Mouse (Mus musculus): ENCODE measurements around the gene Mmgt2. TPM values are rescaled to one million over a fixed set of nuclear protein-coding genes. Genes with fewer than 3 reads are reported as not detected.

Gene Mmgt2
- polyA plus RNA-seq (2015; fragmentation: Nextera tagmentation; extraction: Ambion mirVana): 57.0 and 61.9 TPM in 2 replicates

GRCm38 (mm10) chr11:62648591-62649391 lies at the start of gene Mmgt2:
Mmgt2 (plus strand) TSS chr11:62648664.
- no peaks in the 10 kb centered on the region for H3K27me3 ChIP-seq
- ATAC-seq (ENCODE audit: insufficient number of reproducible peaks, low FRiP score, low TSS enrichment, low read depth): peak; percentile 84
- H3K4me3 ChIP-seq: peak within 1 kb of the TSS; percentile 77
- H3K27ac ChIP-seq: peak within 1 kb of the TSS; percentile 83
- H3K4me1 ChIP-seq: peaks cover 52% of the 10 kb centered on the region
- peak within 1 kb of the TSS; percentile 72 for H3K9ac ChIP-seq
- 0 out of 2 replicates have a peak, but pooled peaks cover 6% of the 10 kb centered on the region for H3K36me3 ChIP-seq
- H3K9me3 ChIP-seq: no peaks in the 10 kb centered on the region
- H3K4me2 ChIP-seq: peak within 1 kb of the TSS; percentile 90
- WGBS: under 1% methylated on average over 41 of the region's 53 CpGs

GRCm38 (mm10) chr11:62601732-62602618 lies 46.5 kb upstream of the Mmgt2 start:
- H3K4me1 ChIP-seq: peaks cover 32% of the 10 kb centered on the region
- no peaks in the 10 kb centered on the region for H3K9me3 ChIP-seq
- peaks cover 30% of the 10 kb centered on the region for H3K36me3 ChIP-seq
- peak overlapping the region; percentile 47 for H3K9ac ChIP-seq
- WGBS: 10% methylated on average over 17 of the region's 17 CpGs
- H3K4me3 ChIP-seq: peak overlapping the region; percentile 82
- H3K27me3 ChIP-seq: no peaks in the 10 kb centered on the region
- peak; percentile 0; the same call in 1 of the 2 replicates for ATAC-seq (ENCODE audit: insufficient number of reproducible peaks, low FRiP score, low TSS enrichment, low read depth)
- peak overlapping the region; percentile 49 for H3K4me2 ChIP-seq
- peak overlapping the region; percentile 96 for H3K27ac ChIP-seq

- no peaks in the 10 kb centered on the region for H3K27me3 ChIP-seq
- H3K9me3 ChIP-seq: no peaks in the 10 kb centered on the region
- ATAC-seq (ENCODE audit: insufficient number of reproducible peaks, low FRiP score, low TSS enrichment, low read depth): peak; percentile 92
- H3K27ac ChIP-seq: peak overlapping the region; percentile 96
- peak overlapping the region; percentile 82 for H3K4me3 ChIP-seq
- H3K9ac ChIP-seq: peak overlapping the region; percentile 98
- peak overlapping the region; percentile 49 for H3K4me2 ChIP-seq
- WGBS: under 1% methylated on average over 58 of the region's 58 CpGs
- peaks cover 37% of the 10 kb centered on the region for H3K4me1 ChIP-seq
- peaks cover 38% of the 10 kb centered on the region for H3K36me3 ChIP-seq
Observed at GRCm38 (mm10) chr11:62602619-62603311, 45.7 kb upstream of the Mmgt2 start.

GRCm38 (mm10) chr11:62603312-62604056 lies 45.0 kb upstream of the Mmgt2 start:
- Histone ChIP-seq H3K4me2 (peak overlapping the region; percentile 46), H3K9me3 (no peaks in the 10 kb centered on the region), H3K4me1 (peaks cover 37% of the 10 kb centered on the region), H3K4me3 (peak overlapping the region; percentile 82), H3K9ac (peak overlapping the region; percentile 98), H3K27ac (peak overlapping the region; percentile 96), H3K27me3 (no peaks in the 10 kb centered on the region), H3K36me3 (peaks cover 44% of the 10 kb centered on the region)
- WGBS: 1% methylated on average over 13 of the region's 13 CpGs
- no peak for ATAC-seq (ENCODE audit: insufficient number of reproducible peaks, low FRiP score, low TSS enrichment, low read depth)

- Histone ChIP-seq H3K4me1 (peaks cover 37% of the 10 kb centered on the region), H3K4me2 (peak overlapping the region; percentile 46), H3K27ac (0 out of 2 replicates have a peak overlapping the region, but pooled peaks have one; percentile 33), H3K27me3 (no peaks in the 10 kb centered on the region), H3K4me3 (peak overlapping the region; percentile 82), H3K9ac (peak overlapping the region; percentile 98; the same call in 1 of the 2 replicates), H3K9me3 (no peaks in the 10 kb centered on the region), H3K36me3 (peaks cover 52% of the 10 kb centered on the region)
- WGBS: 6% methylated on average over 5 of the region's 5 CpGs
- ATAC-seq (ENCODE audit: insufficient number of reproducible peaks, low FRiP score, low TSS enrichment, low read depth): no peak
Observed at GRCm38 (mm10) chr11:62604123-62604706, 44.2 kb upstream of the Mmgt2 start.

- Histone ChIP-seq H3K4me2 (peak overlapping the region; percentile 46), H3K27me3 (no peaks in the 10 kb centered on the region), H3K27ac (peak overlapping the region; percentile 33), H3K36me3 (peaks cover 58% of the 10 kb centered on the region), H3K9ac (peak overlapping the region; percentile 98; the same call in 1 of the 2 replicates), H3K4me1 (peaks cover 37% of the 10 kb centered on the region), H3K4me3 (peak overlapping the region; percentile 82), H3K9me3 (no peaks in the 10 kb centered on the region)
- WGBS: 26% methylated on average over 3 of the region's 3 CpGs
- ATAC-seq (ENCODE audit: insufficient number of reproducible peaks, low FRiP score, low TSS enrichment, low read depth): no peak
Observed at GRCm38 (mm10) chr11:62604886-62605618, 43.4 kb upstream of the Mmgt2 start.

- no peak for ATAC-seq (ENCODE audit: insufficient number of reproducible peaks, low FRiP score, low TSS enrichment, low read depth)
- peak overlapping the region; percentile 7; the same call in 1 of the 2 replicates for H3K9ac ChIP-seq
- peak overlapping the region; percentile 33; the same call in 1 of the 2 replicates for H3K27ac ChIP-seq
- no peaks in the 10 kb centered on the region for H3K9me3 ChIP-seq
- peak overlapping the region; percentile 5; the same call in 1 of the 2 replicates for H3K4me3 ChIP-seq
- 47% methylated on average over 10 of the region's 10 CpGs for WGBS
- H3K27me3 ChIP-seq: no peaks in the 10 kb centered on the region
- H3K4me1 ChIP-seq: peaks cover 37% of the 10 kb centered on the region
- H3K4me2 ChIP-seq: peak overlapping the region; percentile 46; the same call in 1 of the 2 replicates
- H3K36me3 ChIP-seq: peaks cover 59% of the 10 kb centered on the region
Observed at GRCm38 (mm10) chr11:62605619-62606298, 42.7 kb upstream of the Mmgt2 start.

GRCm38 (mm10) chr11:62606299-62607169 lies 41.9 kb upstream of the Mmgt2 start:
- Histone ChIP-seq H3K27me3 (no peaks in the 10 kb centered on the region), H3K4me2 (no peak overlapping the region), H3K9ac (no peak overlapping the region), H3K36me3 (peaks cover 59% of the 10 kb centered on the region), H3K4me1 (peaks cover 37% of the 10 kb centered on the region), H3K9me3 (no peaks in the 10 kb centered on the region), H3K4me3 (no peak overlapping the region), H3K27ac (peak overlapping the region; percentile 30; the same call in 1 of the 2 replicates)
- 56% methylated on average over 10 of the region's 10 CpGs for WGBS
- ATAC-seq (ENCODE audit: insufficient number of reproducible peaks, low FRiP score, low TSS enrichment, low read depth): no peak

All from limb, embryonic 15.5 days (tissue).